11 mouse cellular contexts compared by ENCODE assay signal in genomic region chr12:49390926-49391304, GRCm38 (mm10). TPM values are rescaled to one million over a fixed set of nuclear protein-coding genes. Genes with fewer than 3 reads are reported as not detected.
DNase-seq lines count a peak whose midpoint lies in the region; ATAC-seq and TF ChIP-seq lines count a peak whose summit lies in the region.
"Had no signal": no experiment of that assay in that cellular context is flagged by ENCODE, and none has a peak within 500 bp of the region (broad histone marks: within the 10 kb centered on the region; RNA-seq: fewer than 3 reads in every experiment).

No protein-coding gene starts in this region.

- no peak for ATAC-seq in heart, postnatal 0 days (ENCODE audit: insufficient read depth, low read depth)
- no peak for ATAC-seq in hindbrain, embryonic 12.5 days (ENCODE audit: low FRiP score)
- ATAC-seq in midbrain, embryonic 14.5 days (ENCODE audit: low FRiP score, low TSS enrichment) = 0 out of 2 replicates have a peak, but pooled peaks have one; percentile 4

- no peak for TF ChIP-seq CTCF in heart, postnatal 0 days (IDR thresholded peaks at IDR 0.05; ENCODE audit: low read depth)

- 3% methylated on average over 9 of the region's 9 CpGs for WGBS in heart, postnatal 0 days
- WGBS in embryonic facial prominence, embryonic 10.5 days = under 1% methylated on average over 9 of the region's 9 CpGs
- under 1% methylated on average over 9 of the region's 9 CpGs for WGBS in hindbrain, embryonic 12.5 days
- under 1% methylated on average over 9 of the region's 9 CpGs for WGBS in midbrain, embryonic 14.5 days

- H3K36me3 ChIP-seq in heart, postnatal 0 days (replicated peaks; ENCODE audit: control insufficient read depth, insufficient read depth, low read length) = no peaks in the 10 kb centered on the region
- H3K36me3 ChIP-seq in embryonic facial prominence, embryonic 10.5 days (replicated peaks) = no peaks in the 10 kb centered on the region
- no peaks in the 10 kb centered on the region for H3K36me3 ChIP-seq in hindbrain, embryonic 12.5 days
- no peaks in the 10 kb centered on the region for H3K36me3 ChIP-seq in midbrain, embryonic 14.5 days (ENCODE audit: control insufficient read depth, insufficient read depth, low read length)

- no peaks in the 10 kb centered on the region for H3K4me1 ChIP-seq in heart, postnatal 0 days (ENCODE audit: control insufficient read depth, insufficient read depth)
- no peaks in the 10 kb centered on the region for H3K4me1 ChIP-seq in embryonic facial prominence, embryonic 10.5 days
- H3K4me1 ChIP-seq in hindbrain, embryonic 12.5 days = peaks cover 6% of the 10 kb centered on the region; the same call in 1 of the 2 replicates
- no peaks in the 10 kb centered on the region for H3K4me1 ChIP-seq in midbrain, embryonic 14.5 days (ENCODE audit: control insufficient read depth, insufficient read depth, low read length)

- no peak for DNase-seq in heart, postnatal 0 days (ENCODE audit: low spot score)
- DNase-seq in heart, postnatal 14 days = no peak
- DNase-seq in embryonic facial prominence, embryonic 10.5 days (ENCODE audit: low spot score) = no peak
- DNase-seq in midbrain, embryonic 14.5 days = no peak
- DNase-seq in adrenal gland, postnatal 10 days = no peak
- no peak for DNase-seq in natural killer cell, adult 2 months (ENCODE audit: low spot score in 2 of 2)
- no peak for DNase-seq in thymus, postnatal 14 days

- H3K9ac ChIP-seq in heart, postnatal 0 days (replicated peaks; ENCODE audit: low read depth, low read length) = no peak overlapping the region
- 0 out of 2 replicates have a peak overlapping the region, but pooled peaks have one; percentile 18 for H3K9ac ChIP-seq in hindbrain, embryonic 12.5 days
- no peak overlapping the region for H3K9ac ChIP-seq in midbrain, embryonic 14.5 days (replicated peaks; ENCODE audit: low read length)

- peaks cover 83% of the 10 kb centered on the region for H3K27me3 ChIP-seq in heart, postnatal 0 days (ENCODE audit: control insufficient read depth, insufficient read depth, low read length)
- H3K27me3 ChIP-seq in embryonic facial prominence, embryonic 10.5 days (replicated peaks; ENCODE audit: low read depth, poor library complexity, severe bottlenecking) = peaks cover 99% of the 10 kb centered on the region
- H3K27me3 ChIP-seq in hindbrain, embryonic 12.5 days = peaks cover 60% of the 10 kb centered on the region
- H3K27me3 ChIP-seq in midbrain, embryonic 14.5 days (ENCODE audit: control insufficient read depth, insufficient read depth, low read length) = peaks cover 70% of the 10 kb centered on the region
- H3K27me3 ChIP-seq: CH12.LX had no signal

- H3K4me3 ChIP-seq in heart, postnatal 0 days (ENCODE audit: low read depth, low read length) = peak overlapping the region; percentile 21
- H3K4me3 ChIP-seq in embryonic facial prominence, embryonic 10.5 days = peak overlapping the region; percentile 53
- peak overlapping the region; percentile 23 for H3K4me3 ChIP-seq in hindbrain, embryonic 12.5 days
- 0 out of 2 replicates have a peak overlapping the region, but pooled peaks have one; percentile 22 for H3K4me3 ChIP-seq in midbrain, embryonic 14.5 days (replicated peaks; ENCODE audit: low read depth, low read length)

- intact Hi-C loops in heart, postnatal 14 days (cut with DNase I) = no loop called here

- H3K27ac ChIP-seq in heart, postnatal 0 days (ENCODE audit: low read depth) = no peak overlapping the region
- H3K27ac ChIP-seq in embryonic facial prominence, embryonic 10.5 days (replicated peaks) = peak overlapping the region; percentile 82
- H3K27ac ChIP-seq in hindbrain, embryonic 12.5 days = no peak overlapping the region
- H3K27ac ChIP-seq in midbrain, embryonic 14.5 days (replicated peaks; ENCODE audit: low read depth, low read length) = no peak overlapping the region

- no peaks in the 10 kb centered on the region for H3K9me3 ChIP-seq in heart, postnatal 0 days (replicated peaks; ENCODE audit: control insufficient read depth, low read length)
- no peaks in the 10 kb centered on the region for H3K9me3 ChIP-seq in embryonic facial prominence, embryonic 10.5 days
- H3K9me3 ChIP-seq in hindbrain, embryonic 12.5 days (replicated peaks) = no peaks in the 10 kb centered on the region
- H3K9me3 ChIP-seq in midbrain, embryonic 14.5 days (ENCODE audit: control insufficient read depth, low read length) = no peaks in the 10 kb centered on the region

- H3K4me2 ChIP-seq in heart, postnatal 0 days (ENCODE audit: low read depth, low read length) = peak overlapping the region; percentile 26
- peak overlapping the region; percentile 48 for H3K4me2 ChIP-seq in hindbrain, embryonic 12.5 days (replicated peaks)
- peak overlapping the region; percentile 42 for H3K4me2 ChIP-seq in midbrain, embryonic 14.5 days (ENCODE audit: low read length)

- no peak for TF ChIP-seq EP300 in heart, postnatal 0 days (IDR thresholded peaks at IDR 0.05; ENCODE audit: low read depth)

RNA-seq across cellular contexts. Expression of gene Gm43517, which starts 5.9 kb away (rescaled TPM):
- not detected in 2 replicates for total RNA-seq in heart, postnatal 0 days (2014; rRNA removed; ENCODE audit: low replicate concordance)
- not detected in 2 replicates for polyA plus RNA-seq in heart, postnatal 0 days (2015; fragmentation: Nextera tagmentation; extraction: Ambion mirVana)
- total RNA-seq in heart, postnatal 14 days (2021) = not detected
- polyA plus RNA-seq in embryonic facial prominence, embryonic 10.5 days (2016; fragmentation: Nextera tagmentation; extraction: Ambion mirVana) = 0.11 and 0.21 TPM in 2 replicates
- 0.07 and 0.08 TPM in 2 replicates for polyA plus RNA-seq in hindbrain, embryonic 12.5 days (2016; fragmentation: Nextera tagmentation; extraction: Ambion mirVana)
- polyA plus RNA-seq in midbrain, embryonic 14.5 days (2014; fragmentation: Nextera tagmentation; extraction: Ambion mirVana) = not detected in 2 replicates
- under 1 TPM in 1 of 2 experiments, not detected in 1; 0.12 TPM for total RNA-seq in adrenal gland, postnatal 10 days (2021)
- total RNA-seq: CH12.LX; monocyte, adult 5-6 weeks had no signal
- polyA plus RNA-seq: large intestine, adult 2 months had no signal

RNA-seq across cellular contexts. Expression of gene Foxg1, which starts 8.5 kb away (rescaled TPM):
- total RNA-seq in heart, postnatal 0 days (2014; rRNA removed; ENCODE audit: low replicate concordance) = not detected in 2 replicates
- not detected in 2 replicates for polyA plus RNA-seq in heart, postnatal 0 days (2015; fragmentation: Nextera tagmentation; extraction: Ambion mirVana)
- total RNA-seq in heart, postnatal 14 days (2021) = not detected
- polyA plus RNA-seq in embryonic facial prominence, embryonic 10.5 days (2016; fragmentation: Nextera tagmentation; extraction: Ambion mirVana) = 3.2 and 4.7 TPM in 2 replicates
- 0.68 and 1.9 TPM in 2 replicates for polyA plus RNA-seq in hindbrain, embryonic 12.5 days (2016; fragmentation: Nextera tagmentation; extraction: Ambion mirVana)
- 0.16 and 0.28 TPM in 2 replicates for polyA plus RNA-seq in midbrain, embryonic 14.5 days (2014; fragmentation: Nextera tagmentation; extraction: Ambion mirVana)
- total RNA-seq in adrenal gland, postnatal 10 days (2021) = 1 to 10 TPM in 1 of 2 experiments, not detected in 1; 1.4 TPM
- total RNA-seq: CH12.LX; monocyte, adult 5-6 weeks had no signal
- polyA plus RNA-seq: large intestine, adult 2 months had no signal
